Mouse (Mus musculus) midbrain, postnatal 0 days (tissue): ENCODE measurements around the gene Dtx4. TPM values are rescaled to one million over a fixed set of nuclear protein-coding genes. Genes with fewer than 3 reads are reported as not detected.

ENCODE experiments used
- ATAC-seq: fragments of 200-750 bp; cut with Nextera tagmentation; 2 replicates; pipeline ENCODE4 v1.8.0; 2017; ENCODE audit warnings: moderate number of reproducible peaks, mild to moderate bottlenecking, moderate TSS enrichment, moderate library complexity; ENCODE audit not compliant: low FRiP score
- DNase-seq: peaks from one replicate; pipeline ENCODE4 v3.0.0-alpha.2; 2015; ENCODE audit warnings: low spot score
- H3K27ac ChIP-seq: fragments of 300-500 bp; sonication (generic); 2 replicates; pipeline ENCODE4 v1.5.1; 2014; ENCODE audit warnings: low read depth, mild to moderate bottlenecking, low read length, mixed read lengths
- H3K27me3 ChIP-seq: fragments of 300-500 bp; sonication (generic); 2 replicates; pipeline ENCODE4 v1.6.1; 2014; ENCODE audit warnings: low read length, control low read depth, mixed read lengths; ENCODE audit not compliant: insufficient read depth
- H3K36me3 ChIP-seq: fragments of 300-500 bp; sonication (generic); 2 replicates; pipeline ENCODE4 v1.6.1; 2014; ENCODE audit warnings: low read length, control low read depth, mixed read lengths; ENCODE audit not compliant: insufficient read depth
- H3K4me1 ChIP-seq: fragments of 300-500 bp; sonication (generic); 2 replicates; pipeline ENCODE4 v1.6.1; 2014; ENCODE audit warnings: mild to moderate bottlenecking, control low read depth, antibody characterized with exemption, low read length, mixed read lengths; ENCODE audit not compliant: insufficient read depth
- H3K4me2 ChIP-seq: fragments of 300-500 bp; sonication (generic); 2 replicates; pipeline ENCODE4 v1.6.1; 2014; ENCODE audit warnings: low read depth, mild to moderate bottlenecking, low read length, mixed read lengths; ENCODE audit not compliant: poor library complexity, severe bottlenecking
- H3K4me3 ChIP-seq: fragments of 300-500 bp; sonication (generic); 2 replicates; pipeline ENCODE4 v1.5.1; 2014; ENCODE audit warnings: low read depth, mild to moderate bottlenecking, low read length, moderate library complexity
- H3K9ac ChIP-seq: fragments of 300-500 bp; sonication (generic); replicated peaks from 2 replicates; pipeline ENCODE4 v1.6.1; 2014; ENCODE audit warnings: mild to moderate bottlenecking, low read length, moderate library complexity, mixed read lengths; ENCODE audit not compliant: poor library complexity, severe bottlenecking
- H3K9me3 ChIP-seq: fragments of 300-500 bp; sonication (generic); 2 replicates; pipeline ENCODE4 v1.6.1; 2016; ENCODE audit warnings: low read length, control low read depth
- CTCF ChIP-seq: IDR thresholded peaks from 2 replicates; pipeline ENCODE4 v1.5.1; 2016; ENCODE audit warnings: antibody characterized with exemption, mild to moderate bottlenecking
- WGBS: fragments of 180-500 bp; shearing (Covaris S2); extraction: QIAGEN DNeasy Blood & Tissue Kit; methylation state at CpG from one replicate; pipeline ENCODE4 v1.1.7; 2014; 5-methylcytosine and 5-hydroxymethylcytosine counted together
- polyA plus RNA-seq: library from polyadenylated mRNA; unstranded; fragments of >200 nt; fragmentation: Nextera tagmentation; extraction: Ambion mirVana; gene quantifications from 2 replicates; pipeline ENCODE4 v1.2.1, GENCODE M21; 2015
- total RNA-seq: library from RNA; depleted of rRNA; stranded (reverse); fragments of >200 nt; gene quantifications from 2 replicates; pipeline ENCODE4 v1.2.3, GENCODE M21; 2014

The Dtx4 gene
- total and polyA plus RNA-seq, 2 experiments from 2014 or later: 26.3 to 57.5 TPM

GRCm38 (mm10) chr19:12498321-12498720 lies 2.9 kb downstream of the Dtx4 start:
- TF ChIP-seq CTCF: no peak
- 42% methylated on average over 4 of the region's 4 CpGs for WGBS
- H3K4me3 ChIP-seq: no peak overlapping the region
- peaks cover 16% of the 10 kb centered on the region for H3K4me1 ChIP-seq
- H3K27ac ChIP-seq: peak overlapping the region; percentile 8; the same call in 1 of the 2 replicates
- no peaks in the 10 kb centered on the region for H3K27me3 ChIP-seq
- H3K9me3 ChIP-seq: no peaks in the 10 kb centered on the region
- H3K9ac ChIP-seq: no peak overlapping the region
- DNase-seq: no peak
- peaks cover 5% of the 10 kb centered on the region; the same call in 1 of the 2 replicates for H3K36me3 ChIP-seq
- ATAC-seq: no peak
- peak overlapping the region; percentile 87 for H3K4me2 ChIP-seq

GRCm38 (mm10) chr19:12497909-12498308 lies 3.3 kb downstream of the Dtx4 start:
- H3K27ac ChIP-seq: 0 out of 2 replicates have a peak overlapping the region, but pooled peaks have one; percentile 8
- H3K4me3 ChIP-seq: no peak overlapping the region
- no peak for TF ChIP-seq CTCF
- peaks cover 16% of the 10 kb centered on the region for H3K4me1 ChIP-seq
- ATAC-seq (no peak), DNase-seq (peak; percentile 78)
- no peaks in the 10 kb centered on the region for H3K27me3 ChIP-seq
- 19% methylated on average over 2 of the region's 2 CpGs for WGBS
- H3K9me3 ChIP-seq: no peaks in the 10 kb centered on the region
- no peak overlapping the region for H3K9ac ChIP-seq
- H3K36me3 ChIP-seq: peaks cover 5% of the 10 kb centered on the region; the same call in 1 of the 2 replicates
- H3K4me2 ChIP-seq: no peak overlapping the region

GRCm38 (mm10) chr19:12496241-12496640 lies 5.0 kb downstream of the Dtx4 start:
- Histone ChIP-seq H3K9me3 (no peaks in the 10 kb centered on the region), H3K4me3 (no peak overlapping the region), H3K4me2 (no peak overlapping the region), H3K27me3 (no peaks in the 10 kb centered on the region), H3K36me3 (peaks cover 16% of the 10 kb centered on the region), H3K4me1 (peaks cover 16% of the 10 kb centered on the region), H3K9ac (no peak overlapping the region), H3K27ac (no peak overlapping the region)
- WGBS: 68% methylated on average over 2 of the region's 2 CpGs
- TF ChIP-seq CTCF: no peak
- DNase-seq (no peak), ATAC-seq (no peak)

GRCm38 (mm10) chr19:12494972-12495535 lies 6.2 kb downstream of the Dtx4 start:
- H3K27ac ChIP-seq: no peak overlapping the region
- no peak for ATAC-seq
- no peaks in the 10 kb centered on the region for H3K9me3 ChIP-seq
- DNase-seq: no peak
- no peak overlapping the region for H3K9ac ChIP-seq
- H3K27me3 ChIP-seq: no peaks in the 10 kb centered on the region
- WGBS: 21% methylated on average over 3 of the region's 3 CpGs
- H3K4me1 ChIP-seq: peaks cover 18% of the 10 kb centered on the region
- TF ChIP-seq CTCF: no peak
- H3K36me3 ChIP-seq: peaks cover 27% of the 10 kb centered on the region
- no peak overlapping the region for H3K4me2 ChIP-seq
- no peak overlapping the region for H3K4me3 ChIP-seq

- Histone ChIP-seq H3K4me2 (no peak overlapping the region), H3K9ac (no peak overlapping the region), H3K4me1 (peaks cover 16% of the 10 kb centered on the region), H3K4me3 (no peak overlapping the region), H3K27me3 (no peaks in the 10 kb centered on the region), H3K36me3 (peaks cover 27% of the 10 kb centered on the region), H3K9me3 (no peaks in the 10 kb centered on the region), H3K27ac (no peak overlapping the region)
- 25% methylated on average over 4 of the region's 4 CpGs for WGBS
- no peak for DNase-seq
- no peak for ATAC-seq
- no peak for TF ChIP-seq CTCF
These were observed 7.1 kb downstream of the Dtx4 start for GRCm38 (mm10) chr19:12494187-12494458.

- Histone ChIP-seq H3K4me1 (peaks cover 11% of the 10 kb centered on the region), H3K9ac (no peak overlapping the region), H3K27ac (no peak overlapping the region), H3K27me3 (no peaks in the 10 kb centered on the region), H3K4me3 (no peak overlapping the region), H3K4me2 (no peak overlapping the region), H3K9me3 (no peaks in the 10 kb centered on the region), H3K36me3 (peaks cover 28% of the 10 kb centered on the region)
- no peak for DNase-seq
- no peak for TF ChIP-seq CTCF
- WGBS: 21% methylated on average over 4 of the region's 4 CpGs
- no peak for ATAC-seq
These were observed 7.6 kb downstream of the Dtx4 start for GRCm38 (mm10) chr19:12493453-12494186.
